Mouse (Mus musculus): ENCODE results near the gene Mrpl10. TPM values are rescaled to one million over a fixed set of nuclear protein-coding genes. Genes with fewer than 3 reads are reported as not detected.

Mrpl10 gene
- polyA plus RNA-seq, 1 experiment from 2014 or later: 59.0 TPM

GRCm38 (mm10) chr11:97032499-97032898 is 8.9 kb upstream of the Mrpl10 start:
- no peaks in the 10 kb centered on the region for H3K9me3 ChIP-seq
- no peak overlapping the region for H3K9ac ChIP-seq
- no peak overlapping the region for H3K4me2 ChIP-seq
- 91% methylated on average over 4 of the region's 4 CpGs for WGBS
- H3K36me3 ChIP-seq: no peaks in the 10 kb centered on the region
- H3K4me1 ChIP-seq (replicated peaks): peaks cover 10% of the 10 kb centered on the region
- no peak for ATAC-seq (ENCODE audit: low read depth)
- no peak overlapping the region for H3K4me3 ChIP-seq
- H3K27me3 ChIP-seq: no peaks in the 10 kb centered on the region
- no peak overlapping the region for H3K27ac ChIP-seq (replicated peaks)

GRCm38 (mm10) chr11:97033781-97034180 is 7.6 kb upstream of the Mrpl10 start:
- no peak overlapping the region for H3K4me3 ChIP-seq

GRCm38 (mm10) chr11:97036141-97036540 is 5.2 kb upstream of the Mrpl10 start:
- no peaks in the 10 kb centered on the region for H3K27me3 ChIP-seq
- peaks cover 4% of the 10 kb centered on the region; the same call in 1 of the 2 replicates for H3K4me1 ChIP-seq (replicated peaks)
- 83% methylated on average over 5 of the region's 5 CpGs for whole genome bisulfite sequencing
- H3K27ac ChIP-seq (replicated peaks): no peak overlapping the region
- H3K4me3 ChIP-seq: no peak overlapping the region
- H3K9me3 ChIP-seq: no peaks in the 10 kb centered on the region
- no peak for ATAC-seq (ENCODE audit: low read depth)
- no peak overlapping the region for H3K4me2 ChIP-seq
- no peak overlapping the region for H3K9ac ChIP-seq
- H3K36me3 ChIP-seq: no peaks in the 10 kb centered on the region

More at GRCm38 (mm10) chr11:97033781-97034180, 7.6 kb upstream of the Mrpl10 start:
- 98% methylated on average over 4 of the region's 4 CpGs for WGBS
- Histone ChIP-seq H3K9ac (0 out of 2 replicates have a peak overlapping the region, but pooled peaks have one; percentile 8), H3K36me3 (no peaks in the 10 kb centered on the region), H3K27ac (replicated peaks) (no peak overlapping the region), H3K27me3 (no peaks in the 10 kb centered on the region), H3K4me1 (replicated peaks) (peaks cover 10% of the 10 kb centered on the region), H3K4me2 (no peak overlapping the region), H3K9me3 (no peaks in the 10 kb centered on the region)
- no peak for ATAC-seq (ENCODE audit: low read depth)

GRCm38 (mm10) chr11:97038881-97039280 is 2.5 kb upstream of the Mrpl10 start:
- 73% methylated on average over 7 of the region's 7 CpGs for WGBS
- no peak for ATAC-seq (ENCODE audit: low read depth)
- no peak overlapping the region; the same call in 1 of the 2 replicates for H3K9ac ChIP-seq

GRCm38 (mm10) chr11:97040301-97041021 is 899 bp upstream of the Mrpl10 start:
- Histone ChIP-seq H3K27ac (replicated peaks) (no peak overlapping the region), H3K9me3 (no peaks in the 10 kb centered on the region), H3K4me3 (peak overlapping the region; percentile 84), H3K4me2 (peak overlapping the region; percentile 84), H3K9ac (peak overlapping the region; percentile 58), H3K36me3 (peaks cover 12% of the 10 kb centered on the region), H3K4me1 (replicated peaks) (peaks cover 19% of the 10 kb centered on the region), H3K27me3 (no peaks in the 10 kb centered on the region)
- 57% methylated on average over 12 of the region's 12 CpGs for WGBS
- ATAC-seq (ENCODE audit: low read depth): no peak

More at GRCm38 (mm10) chr11:97038881-97039280, 2.5 kb upstream of the Mrpl10 start:
- H3K36me3 ChIP-seq: no peaks in the 10 kb centered on the region
- peaks cover 19% of the 10 kb centered on the region for H3K4me1 ChIP-seq (replicated peaks)
- no peak overlapping the region for H3K27ac ChIP-seq (replicated peaks)
- H3K27me3 ChIP-seq: no peaks in the 10 kb centered on the region
- no peak overlapping the region for H3K4me2 ChIP-seq
- H3K4me3 ChIP-seq: no peak overlapping the region
- no peaks in the 10 kb centered on the region for H3K9me3 ChIP-seq

- WGBS: 97% methylated on average over 8 of the region's 8 CpGs
- Histone ChIP-seq H3K4me3 (no peak overlapping the region), H3K27me3 (no peaks in the 10 kb centered on the region), H3K9ac (no peak overlapping the region), H3K4me1 (replicated peaks) (peaks cover 19% of the 10 kb centered on the region), H3K9me3 (no peaks in the 10 kb centered on the region), H3K4me2 (no peak overlapping the region), H3K36me3 (peaks cover 38% of the 10 kb centered on the region), H3K27ac (replicated peaks) (no peak overlapping the region)
- ATAC-seq (ENCODE audit: low read depth): no peak
Measured at GRCm38 (mm10) chr11:97044902-97045301, 3.5 kb downstream of the Mrpl10 start.

GRCm38 (mm10) chr11:97045861-97046260 is 4.5 kb downstream of the Mrpl10 start:
- WGBS: 84% methylated on average over 7 of the region's 7 CpGs
- no peak for ATAC-seq (ENCODE audit: low read depth)
- no peaks in the 10 kb centered on the region for H3K27me3 ChIP-seq

GRCm38 (mm10) chr11:97048090-97048650 is 6.8 kb downstream of the Mrpl10 start:
- H3K27ac ChIP-seq (replicated peaks): no peak overlapping the region
- no peak overlapping the region for H3K9ac ChIP-seq
- peaks cover 29% of the 10 kb centered on the region for H3K4me1 ChIP-seq (replicated peaks)
- H3K4me3 ChIP-seq: no peak overlapping the region
- H3K9me3 ChIP-seq: no peaks in the 10 kb centered on the region
- no peak overlapping the region for H3K4me2 ChIP-seq
- no peaks in the 10 kb centered on the region for H3K27me3 ChIP-seq
- no peak for ATAC-seq (ENCODE audit: low read depth)
- WGBS: 84% methylated on average over 8 of the region's 8 CpGs
- peaks cover 46% of the 10 kb centered on the region for H3K36me3 ChIP-seq

More at GRCm38 (mm10) chr11:97045861-97046260, 4.5 kb downstream of the Mrpl10 start:
- Histone ChIP-seq H3K9ac (no peak overlapping the region), H3K4me2 (no peak overlapping the region), H3K4me1 (replicated peaks) (peaks cover 24% of the 10 kb centered on the region), H3K27ac (replicated peaks) (no peak overlapping the region), H3K4me3 (no peak overlapping the region), H3K36me3 (peaks cover 38% of the 10 kb centered on the region), H3K9me3 (no peaks in the 10 kb centered on the region)

GRCm38 (mm10) chr11:97049492-97050085 is 8.2 kb downstream of the Mrpl10 start:
- Histone ChIP-seq H3K9me3 (no peaks in the 10 kb centered on the region), H3K4me2 (no peak overlapping the region), H3K27ac (replicated peaks) (no peak overlapping the region), H3K27me3 (no peaks in the 10 kb centered on the region), H3K4me3 (no peak overlapping the region), H3K4me1 (replicated peaks) (peaks cover 27% of the 10 kb centered on the region), H3K9ac (peak overlapping the region; percentile 92; the same call in 1 of the 2 replicates), H3K36me3 (peaks cover 53% of the 10 kb centered on the region)
- ATAC-seq (ENCODE audit: low read depth): no peak
- 82% methylated on average over 6 of the region's 6 CpGs for WGBS

- peaks cover 54% of the 10 kb centered on the region for H3K36me3 ChIP-seq
- H3K27ac ChIP-seq (replicated peaks): peak within 1 kb of the TSS; percentile 69
- H3K4me2 ChIP-seq: peak within 1 kb of the TSS; percentile 98
- WGBS: 6% methylated on average over 18 of the region's 18 CpGs
- ATAC-seq (ENCODE audit: low read depth): peak; percentile 82
- H3K9ac ChIP-seq: peak within 1 kb of the TSS; percentile 92
- H3K27me3 ChIP-seq: no peaks in the 10 kb centered on the region
- peaks cover 27% of the 10 kb centered on the region for H3K4me1 ChIP-seq (replicated peaks)
- H3K9me3 ChIP-seq: no peaks in the 10 kb centered on the region
- H3K4me3 ChIP-seq: peak within 1 kb of the TSS; percentile 79
Measured at GRCm38 (mm10) chr11:97050216-97050943, 9.0 kb downstream of the Mrpl10 start, which contains the start of gene Osbpl7. Gene Osbpl7, plus strand, starts transcription at chr11:97050628.

GRCm38 (mm10) chr11:97050944-97051586 is 9.7 kb downstream of the Mrpl10 start:
- peaks cover 56% of the 10 kb centered on the region for H3K36me3 ChIP-seq
- ATAC-seq (ENCODE audit: low read depth): peak; percentile 29
- peak overlapping the region; percentile 69 for H3K27ac ChIP-seq (replicated peaks)
- H3K4me3 ChIP-seq: peak overlapping the region; percentile 79
- H3K4me1 ChIP-seq (replicated peaks): peaks cover 27% of the 10 kb centered on the region
- 24% methylated on average over 13 of the region's 13 CpGs for WGBS
- H3K27me3 ChIP-seq: no peaks in the 10 kb centered on the region
- H3K9me3 ChIP-seq: no peaks in the 10 kb centered on the region
- H3K4me2 ChIP-seq: peak overlapping the region; percentile 98
- H3K9ac ChIP-seq: peak overlapping the region; percentile 92

Measured in neural tube, embryonic 13.5 days (tissue).